Mouse (Mus musculus): ENCODE measurements around the gene Scrt2.
A peak's percentile ranks its signal among the peaks of the same experiment; 100 is the strongest.

Scrt2 gene

GRCm38 (mm10) chr2:152105318-152106224 is 24.2 kb downstream of the Scrt2 start, which contains the start of gene Srxn1:
Gene Srxn1 (plus strand): TSS chr2:152105516.
- DNase-seq (ENCODE audit: low read depth, low spot score): peak; percentile 81

- DNase-seq (ENCODE audit: low read depth, low spot score): no peak
Measured at GRCm38 (mm10) chr2:152106225-152106595, 24.9 kb downstream of the Scrt2 start.

GRCm38 (mm10) chr2:152106597-152106996 is 25.3 kb downstream of the Scrt2 start:
- DNase-seq (ENCODE audit: low read depth, low spot score): no peak

- no peak for DNase-seq (ENCODE audit: low read depth, low spot score)
Measured at GRCm38 (mm10) chr2:152108702-152109101, 27.4 kb downstream of the Scrt2 start.

GRCm38 (mm10) chr2:152109386-152109785 is 28.1 kb downstream of the Scrt2 start:
- DNase-seq (ENCODE audit: low read depth, low spot score): no peak

GRCm38 (mm10) chr2:152111311-152111710 is 30.0 kb downstream of the Scrt2 start:
- no peak for DNase-seq (ENCODE audit: low read depth, low spot score)

- DNase-seq (ENCODE audit: low read depth, low spot score): peak; percentile 77
Measured at GRCm38 (mm10) chr2:152111920-152112319, 30.6 kb downstream of the Scrt2 start.

GRCm38 (mm10) chr2:152112490-152112889 is 31.2 kb downstream of the Scrt2 start:
- DNase-seq (ENCODE audit: low read depth, low spot score): no peak

- DNase-seq (ENCODE audit: low read depth, low spot score): no peak
Measured at GRCm38 (mm10) chr2:152112970-152113369, 31.6 kb downstream of the Scrt2 start.

GRCm38 (mm10) chr2:152114057-152114975 is 33.0 kb downstream of the Scrt2 start:
- no peak for DNase-seq (ENCODE audit: low read depth, low spot score)

- DNase-seq (ENCODE audit: low read depth, low spot score): no peak
Measured at GRCm38 (mm10) chr2:152117694-152118093, 36.4 kb downstream of the Scrt2 start.

GRCm38 (mm10) chr2:152119228-152119865 is 38.0 kb downstream of the Scrt2 start:
- DNase-seq (ENCODE audit: low read depth, low spot score): no peak

GRCm38 (mm10) chr2:152122896-152123295 is 41.6 kb downstream of the Scrt2 start:
- DNase-seq (ENCODE audit: low read depth, low spot score): no peak

GRCm38 (mm10) chr2:152128597-152128996 is 47.3 kb downstream of the Scrt2 start:
- DNase-seq (ENCODE audit: low read depth, low spot score): no peak

- DNase-seq (ENCODE audit: low read depth, low spot score): no peak
Measured at GRCm38 (mm10) chr2:152129778-152130177, 48.4 kb downstream of the Scrt2 start.

GRCm38 (mm10) chr2:152132016-152132415 is 50.7 kb downstream of the Scrt2 start:
- no peak for DNase-seq (ENCODE audit: low read depth, low spot score)

GRCm38 (mm10) chr2:152132691-152133090 is 51.4 kb downstream of the Scrt2 start:
- no peak for DNase-seq (ENCODE audit: low read depth, low spot score)

- no peak for DNase-seq (ENCODE audit: low read depth, low spot score)
Measured at GRCm38 (mm10) chr2:152139191-152139987, 58.1 kb downstream of the Scrt2 start.

- DNase-seq (ENCODE audit: low read depth, low spot score): no peak
Measured at GRCm38 (mm10) chr2:152140941-152141340, 59.6 kb downstream of the Scrt2 start.

- no peak for DNase-seq (ENCODE audit: low read depth, low spot score)
Measured at GRCm38 (mm10) chr2:152141491-152141890, 60.2 kb downstream of the Scrt2 start.

GRCm38 (mm10) chr2:152142046-152142445 is 60.7 kb downstream of the Scrt2 start:
- no peak for DNase-seq (ENCODE audit: low read depth, low spot score)
